Mouse (Mus musculus): Measurements from ENCODE around the gene Krtcap2.

DNA sequence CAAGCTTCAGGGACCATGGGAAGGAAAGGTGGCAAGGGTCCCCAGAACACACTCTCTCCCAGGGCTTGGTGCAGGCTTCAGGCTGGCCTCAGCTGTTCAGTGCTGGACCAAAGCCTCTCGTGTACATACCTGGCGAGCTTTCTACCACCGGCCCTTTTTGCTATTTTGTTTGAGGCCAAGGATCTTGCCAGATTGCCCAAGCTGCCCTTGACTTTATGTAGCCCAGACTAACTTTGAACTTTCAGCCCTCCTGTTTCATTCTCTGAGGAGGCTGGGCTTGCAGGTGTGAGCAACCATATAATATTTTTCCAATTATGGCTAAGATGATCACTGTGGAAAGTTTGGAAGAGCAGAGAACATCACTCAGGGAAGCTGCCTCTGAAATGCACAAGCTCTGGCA lies 38.5 kb downstream of the Krtcap2 start:
- no peak for TF ChIP-seq TAL1 (IDR thresholded peaks at IDR 0.05; ENCODE audit: low read length)
- TF ChIP-seq GATA1 (IDR thresholded peaks at IDR 0.05; ENCODE audit: low read length): no peak

All from erythroblast, embryonic 14.5 days (primary cell).